Mouse (Mus musculus) lung, postnatal 25 days (tissue): ENCODE data around the gene Tyrp1.

Experiments used
- DNase-seq: peaks from one replicate; pipeline ENCODE4 v3.0.0; 2022; ENCODE audit warnings: low spot score

The Tyrp1 gene

DNA sequence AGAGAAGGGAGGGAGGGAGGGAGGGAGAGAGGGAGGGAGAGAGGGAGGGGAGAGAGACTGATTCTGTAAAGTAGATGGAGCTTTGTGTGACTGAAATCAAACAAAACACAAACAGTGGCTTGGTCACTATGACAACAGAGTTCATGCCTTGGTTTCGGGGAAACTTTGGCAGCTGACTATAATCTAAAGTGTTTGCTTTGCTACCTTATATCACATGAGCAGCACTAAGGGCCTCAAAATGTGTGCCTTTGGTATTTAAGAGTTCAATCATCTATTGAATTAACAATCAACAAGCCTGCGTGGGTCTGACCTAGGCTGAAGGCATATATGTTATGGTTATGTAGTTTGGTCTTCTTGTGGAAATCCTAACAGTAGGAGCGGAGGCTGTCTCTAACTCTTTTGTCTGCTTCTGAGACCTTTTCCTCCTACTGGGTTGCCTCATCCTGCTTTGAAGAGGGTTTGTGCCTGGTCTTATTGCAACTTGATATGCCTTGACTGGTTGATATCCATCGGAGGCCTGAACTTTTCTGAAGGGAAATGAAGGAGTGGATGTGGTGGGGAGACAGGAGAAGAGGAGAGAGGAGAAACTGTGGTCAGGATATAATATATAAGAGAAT, 61.5 kb downstream of the Tyrp1 start:
- DNase-seq, result peak; percentile 84
